Mouse (Mus musculus) heart, adult 2 months (tissue): ENCODE results near the gene Fndc3b.

Source experiments
- CTCF ChIP-seq: fragments of 200-600 bp; IDR thresholded peaks from 2 replicates; pipeline ENCODE4 v1.8.1; 2022; ENCODE audit warnings: antibody characterized with exemption, mild to moderate bottlenecking, moderate library complexity
- EP300 ChIP-seq: fragments of 200-500 bp; IDR thresholded peaks from 2 replicates; pipeline ENCODE4 v1.6.1; 2011; ENCODE audit warnings: low read depth, low read length, control low read depth; ENCODE audit not compliant: insufficient read depth
- POLR2A ChIP-seq: fragments of 200-500 bp; IDR thresholded peaks from 2 replicates; pipeline ENCODE4 v1.6.1; 2011; ENCODE audit warnings: mild to moderate bottlenecking, low read depth, low read length, control low read depth; ENCODE audit not compliant: insufficient read depth

DNA sequence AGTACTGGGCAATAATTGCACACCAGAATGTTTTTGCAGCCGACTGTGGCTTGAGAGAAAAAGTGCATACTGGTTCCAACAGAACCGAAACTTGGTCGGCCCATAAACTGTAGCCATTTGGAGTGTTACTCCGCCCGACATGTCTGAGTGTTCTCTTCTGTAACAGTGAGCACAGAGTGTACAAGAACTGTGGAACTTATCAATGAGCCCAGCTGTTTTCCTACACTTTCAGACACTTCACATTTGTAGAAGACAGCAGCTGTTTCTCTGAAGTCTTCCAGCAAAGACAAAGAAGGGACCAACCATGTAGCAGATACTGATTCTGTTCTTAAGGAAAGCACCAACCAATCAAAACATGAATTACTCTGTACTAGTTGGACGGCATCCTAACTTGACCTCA is 191.6 kb downstream of the Fndc3b start:
- TF ChIP-seq CTCF: no peak
- TF ChIP-seq EP300: no peak
- TF ChIP-seq POLR2A: 0 out of 2 replicates have a peak, but pooled peaks have one; percentile 5
